Mouse (Mus musculus) spleen, postnatal 36 days (tissue): Measurements from ENCODE around the gene Grm1.
"Not testable (repeated sequence)": the region's sequence is repeated elsewhere in the genome, so short reads cannot be mapped to it uniquely, and the experiment has no call there.

Experiments
- DNase-seq, 2 experiments: peaks; one replicate each; pipeline ENCODE4 v3.0.0; 2022; ENCODE audit warnings: low spot score in 2 of 2, mixed read lengths in 1 of 2

Grm1 gene

DNA sequence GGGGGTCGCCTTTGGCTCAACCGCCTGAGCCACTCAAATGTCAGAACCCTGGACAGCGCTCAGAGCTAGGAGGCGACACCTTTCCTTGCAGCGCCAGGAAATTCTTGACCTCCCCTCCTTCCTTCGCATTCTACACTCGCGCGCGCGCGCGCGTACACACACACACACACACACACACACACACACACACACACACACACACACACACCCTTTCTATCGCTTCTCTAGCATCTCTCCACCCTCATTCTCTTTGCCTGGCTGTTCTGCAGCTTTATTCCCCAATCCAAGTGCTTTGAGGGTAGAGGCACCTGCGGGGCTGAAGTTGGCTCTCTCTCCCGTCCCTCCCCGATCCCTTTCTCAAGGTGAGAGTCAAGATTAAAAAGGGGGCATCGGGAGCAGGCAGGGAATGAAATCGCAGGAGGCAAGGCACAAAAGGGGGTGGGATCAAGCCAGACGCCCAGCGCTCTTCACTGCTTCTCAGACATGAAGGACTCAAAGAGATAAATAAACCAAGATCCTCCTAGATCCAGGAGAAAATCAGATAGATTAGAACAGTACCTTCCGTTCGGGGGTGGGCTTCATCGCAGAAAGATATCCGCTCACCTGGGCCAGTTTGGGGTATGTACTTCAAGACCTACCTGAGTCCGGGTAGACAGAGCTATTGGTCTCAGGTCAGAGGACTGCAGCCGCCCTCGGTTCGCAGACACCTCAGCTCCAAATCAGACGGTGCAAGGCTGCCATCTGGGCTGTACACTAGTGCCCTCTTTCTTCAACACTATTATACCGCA is at the start of gene Grm1:
Grm1 (minus strand) TSS at position 746 of the 788 bp plus-strand sequence.
- no peak for DNase-seq

- no peak for DNase-seq
Measured at GRCm38 (mm10) chr10:11121781-11122180, 39.6 kb upstream of the Grm1 start.

DNA sequence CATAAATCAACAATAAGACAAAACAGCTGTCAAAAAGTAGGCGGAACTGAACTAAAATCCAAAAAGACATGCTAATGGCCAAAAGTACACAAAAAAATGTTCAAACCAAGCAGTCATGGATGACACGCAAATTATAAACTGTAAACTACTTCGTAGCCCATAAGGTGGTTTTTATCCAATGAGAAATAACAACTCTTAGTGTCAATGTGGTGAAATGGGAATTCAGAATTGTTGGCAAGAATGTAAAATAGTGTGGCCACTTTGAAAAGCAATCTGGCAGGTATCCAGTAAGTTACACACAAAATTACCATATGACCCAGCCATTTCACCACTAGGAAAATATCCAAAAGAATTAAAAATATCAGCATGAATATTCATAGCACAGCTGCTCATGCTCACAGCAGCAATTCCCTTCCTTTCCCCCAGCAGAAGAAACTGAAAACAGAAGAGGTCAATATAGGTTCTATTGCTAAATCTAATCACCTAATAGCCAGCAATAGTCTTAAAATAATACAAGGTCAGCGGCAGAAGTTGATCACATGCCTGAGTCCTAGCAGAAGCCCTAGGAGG is 16.4 kb upstream of the Grm1 start:
- no peak for DNase-seq

DNA sequence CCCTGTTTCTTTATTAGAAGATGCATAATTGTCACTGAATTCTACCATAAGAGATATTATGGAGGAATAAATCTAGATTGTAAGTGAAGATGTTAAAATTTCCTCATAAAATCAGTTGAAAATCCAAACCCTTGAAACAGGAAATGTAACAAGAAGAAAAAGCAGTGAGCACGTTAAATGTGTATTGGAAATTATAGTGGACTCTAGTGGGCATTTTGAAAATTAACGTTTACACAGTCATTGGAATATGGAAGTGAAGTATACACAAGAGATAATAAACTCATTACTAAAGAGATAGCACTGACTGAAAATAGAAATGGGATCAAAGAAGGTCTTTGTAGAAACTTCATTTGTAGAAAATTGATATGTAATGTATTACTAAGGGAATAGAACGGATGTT is 4.2 kb upstream of the Grm1 start:
- no peak for DNase-seq

- DNase-seq: no peak
Measured at GRCm38 (mm10) chr10:11080725-11081610, 1.2 kb downstream of the Grm1 start.

GRCm38 (mm10) chr10:11080013-11080724 is 2.0 kb downstream of the Grm1 start:
- no peak for DNase-seq

DNA sequence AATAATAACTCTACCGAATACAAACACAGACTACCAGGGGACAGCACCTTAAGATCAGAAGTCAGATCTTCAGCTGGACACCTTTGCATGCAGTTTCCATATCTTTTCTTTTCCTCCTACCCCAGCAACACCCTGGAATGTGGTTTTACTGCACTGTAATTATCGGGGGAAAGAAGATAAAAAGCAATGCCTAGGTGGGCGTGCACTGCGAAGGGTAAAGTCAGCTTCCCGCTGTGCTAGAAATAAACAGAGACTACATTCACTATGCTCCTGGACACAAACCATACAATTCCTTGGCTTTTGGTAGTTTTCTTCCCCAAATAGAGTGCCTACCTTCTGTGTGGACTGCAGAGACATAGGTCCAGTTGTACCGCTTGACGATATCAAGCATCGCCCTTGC is 2.6 kb downstream of the Grm1 start:
- DNase-seq: no peak

DNA sequence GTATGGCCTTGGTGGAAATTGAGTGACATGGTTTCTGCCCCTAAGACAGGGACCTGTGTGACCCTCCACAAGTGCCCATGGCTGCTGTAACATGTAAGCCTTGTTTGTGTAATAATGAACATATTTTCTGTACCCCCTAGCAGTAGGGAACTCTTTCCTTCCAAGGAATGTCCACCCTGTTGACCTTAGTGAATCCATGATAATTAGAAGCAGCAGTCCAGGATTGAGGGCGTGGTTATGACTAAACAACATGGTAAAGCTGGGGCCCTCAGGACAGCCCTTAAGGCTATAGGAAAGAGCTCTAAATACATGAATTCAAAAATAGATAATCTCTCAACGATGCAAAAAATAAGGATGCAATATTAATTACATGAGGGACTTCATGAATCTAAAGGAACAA is 17.0 kb downstream of the Grm1 start:
- DNase-seq: no peak

DNA sequence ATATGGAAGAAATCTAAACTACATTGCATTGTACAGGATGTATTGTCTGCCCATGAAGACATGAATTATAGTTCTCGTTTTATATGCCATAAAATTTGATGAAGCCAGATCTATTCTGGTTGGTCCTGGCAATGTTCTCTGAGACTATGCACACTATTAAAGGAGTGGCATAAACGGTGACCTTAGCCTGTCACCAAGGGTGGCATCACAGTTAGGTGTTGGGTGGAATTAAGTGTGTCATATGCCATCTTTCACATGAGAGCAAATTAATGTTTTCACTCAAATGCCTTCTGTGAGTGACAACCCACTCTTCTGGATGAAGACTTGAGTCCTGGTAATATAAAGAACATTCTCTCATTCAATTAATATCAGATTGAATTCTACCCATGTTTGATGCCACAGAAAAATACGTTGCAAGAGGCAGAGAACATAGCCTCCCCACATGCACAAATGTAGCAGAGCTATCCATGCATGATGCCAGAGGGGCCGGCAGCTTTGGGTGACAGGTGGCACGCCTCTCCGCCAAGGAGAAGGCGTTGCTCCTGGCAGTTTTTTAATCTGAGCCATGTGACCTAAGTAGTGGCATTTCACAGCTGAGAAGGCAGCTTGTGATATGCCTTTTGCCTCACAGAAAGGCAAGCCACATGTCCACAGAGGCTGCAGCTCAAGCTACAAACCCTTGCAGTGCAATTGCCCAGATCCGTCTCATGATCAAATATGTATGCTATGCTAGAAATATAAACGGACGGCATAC is 20.7 kb downstream of the Grm1 start:
- DNase-seq: no peak

GRCm38 (mm10) chr10:11049361-11049760 is 32.8 kb downstream of the Grm1 start:
- no peak for DNase-seq

GRCm38 (mm10) chr10:11045421-11045820 is 36.7 kb downstream of the Grm1 start:
- not testable (repeated sequence) for DNase-seq

GRCm38 (mm10) chr10:11044455-11045106 is 37.6 kb downstream of the Grm1 start:
- DNase-seq: no peak

- no peak for DNase-seq
Measured at GRCm38 (mm10) chr10:11039323-11039722, 42.8 kb downstream of the Grm1 start.

DNA sequence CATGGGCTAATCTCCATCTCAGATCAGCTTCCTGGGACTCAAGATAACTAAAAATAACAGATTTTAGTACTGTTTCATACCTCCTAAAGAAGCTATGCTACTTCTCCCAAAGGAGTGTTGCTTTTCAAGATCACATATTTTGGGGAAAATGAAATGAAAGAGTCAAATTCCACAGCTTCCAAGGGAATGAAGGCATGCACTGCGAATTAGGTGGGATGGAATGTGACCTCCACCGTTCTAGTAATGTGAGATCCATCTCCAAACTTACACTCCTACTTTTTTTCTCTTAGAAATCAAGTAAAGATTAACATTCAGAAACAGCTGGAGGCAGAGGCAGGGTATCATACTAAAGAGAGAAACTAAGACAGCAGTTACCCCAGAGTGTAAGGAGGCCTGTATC is 49.9 kb downstream of the Grm1 start:
- DNase-seq: no peak

- no peak for DNase-seq
Measured at GRCm38 (mm10) chr10:11025764-11026518, 56.2 kb downstream of the Grm1 start.

DNA sequence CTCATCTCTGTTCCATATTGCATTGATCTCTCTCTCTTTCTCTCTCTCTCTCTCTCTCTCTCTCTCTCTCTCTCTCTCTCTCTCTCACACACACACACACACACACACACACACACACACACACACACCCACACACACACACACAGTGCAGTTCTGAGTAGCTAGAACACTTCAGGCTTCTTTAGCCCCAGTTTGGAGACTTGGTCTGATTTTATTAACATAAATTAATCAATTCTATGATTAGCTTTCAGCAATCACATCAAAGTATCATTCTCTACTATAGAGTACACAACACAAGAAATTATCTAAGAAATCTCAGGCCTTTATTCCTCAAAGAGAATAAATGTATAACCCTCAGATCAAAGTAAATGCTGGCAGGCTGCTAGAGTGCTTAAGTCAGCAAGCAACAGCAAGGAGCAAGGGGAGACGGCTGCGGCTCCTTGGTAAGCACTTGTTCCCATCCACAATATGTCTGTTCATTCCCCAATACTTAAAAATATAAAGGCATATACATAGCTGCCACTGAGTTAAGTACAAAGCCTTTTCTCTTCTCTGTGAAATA is 63.1 kb downstream of the Grm1 start:
- no peak for DNase-seq

DNA sequence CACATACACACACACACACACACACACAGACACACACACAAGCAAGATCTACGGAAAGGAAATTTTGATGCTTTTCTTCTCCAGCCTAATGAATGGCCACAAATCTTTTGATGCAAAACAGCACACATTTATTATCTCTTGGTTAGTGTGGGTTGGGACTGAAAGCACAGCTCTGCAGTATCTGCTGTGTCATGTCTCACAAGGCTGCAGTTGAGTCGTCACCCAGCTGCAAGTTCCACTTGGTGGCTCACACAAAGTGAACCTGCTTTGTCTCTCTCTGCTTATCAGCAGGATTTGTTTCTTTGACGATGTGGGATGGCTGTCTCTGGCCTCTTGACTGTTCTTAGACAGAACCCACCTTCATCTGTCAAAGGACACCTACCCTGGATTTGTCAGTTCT is 68.5 kb downstream of the Grm1 start:
- no peak for DNase-seq

- DNase-seq: no peak
Measured at GRCm38 (mm10) chr10:10996766-10997165, 85.4 kb downstream of the Grm1 start.

DNA sequence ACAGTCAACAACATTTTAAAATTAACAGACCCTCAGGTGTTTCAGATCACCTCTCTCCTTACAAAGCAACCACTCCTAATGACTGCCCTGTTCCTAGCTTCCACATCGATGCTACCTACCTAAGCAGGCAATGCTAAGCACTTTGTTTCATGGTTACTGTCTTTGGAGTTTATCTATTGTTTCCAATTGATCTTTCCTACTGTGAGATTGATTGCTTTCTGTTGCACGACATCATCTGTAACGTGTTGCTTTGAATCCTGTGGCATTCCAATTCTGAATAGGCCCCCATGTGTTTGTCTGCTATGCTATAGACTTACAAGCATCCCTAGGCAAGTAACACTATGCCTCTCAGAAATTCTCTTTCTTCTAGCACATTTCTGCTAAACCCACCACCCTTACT is 90.4 kb downstream of the Grm1 start:
- DNase-seq: no peak

DNA sequence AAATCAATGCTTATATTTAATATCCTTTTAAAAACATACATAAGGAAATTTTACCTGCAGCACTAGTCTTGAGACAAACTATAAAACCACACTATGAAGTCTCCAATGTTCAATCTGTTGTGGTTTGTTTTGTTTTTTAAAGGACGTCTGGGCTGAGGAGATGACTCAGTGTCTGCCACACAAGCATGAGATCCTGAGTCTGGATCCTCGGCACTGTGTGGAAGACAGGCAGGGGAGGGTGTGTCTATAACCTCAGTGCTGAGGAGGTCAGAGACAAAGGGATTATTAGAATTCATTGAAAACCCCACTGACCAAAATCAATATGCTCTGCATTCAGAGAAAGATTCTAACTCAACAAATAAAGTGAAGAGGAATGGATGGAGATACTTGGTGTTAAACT is 110.8 kb downstream of the Grm1 start:
- no peak for DNase-seq
